Mouse (Mus musculus) layer of hippocampus, adult 8-10 months (tissue): ENCODE measurements around the gene Rsrc2. TPM values are rescaled to one million over a fixed set of nuclear protein-coding genes. Genes with fewer than 3 reads are reported as not detected.

ENCODE experiments used
- DNase-seq, 2 experiments: peaks; one replicate each; pipeline ENCODE4 v3.0.0; 2022; ENCODE audit warnings: low spot score in 2 of 2
- total RNA-seq, 4 experiments: library from RNA; stranded (reverse); gene quantifications; 2 replicates each; pipeline ENCODE4 v1.2.4; 2022

Rsrc2 gene
- total RNA-seq, 4 experiments from 2014 or later: 90.7 to 107 (median 103) TPM

- no peak for DNase-seq
These were observed 52.3 kb downstream of the Rsrc2 start for GRCm38 (mm10) chr5:123696961-123697360.

GRCm38 (mm10) chr5:123696244-123696643, 53.0 kb downstream of the Rsrc2 start:
- no peak for DNase-seq

GRCm38 (mm10) chr5:123694468-123694867, 54.7 kb downstream of the Rsrc2 start:
- no peak for DNase-seq

GRCm38 (mm10) chr5:123684221-123685144, 64.7 kb downstream of the Rsrc2 start, which contains the start of gene Clip1:
Clip1 (minus strand) TSS chr5:123684618.
- DNase-seq: peak; percentile 44 to 55

GRCm38 (mm10) chr5:123683377-123684220, 65.6 kb downstream of the Rsrc2 start:
- peak; percentile 15 to 26 for DNase-seq

- no peak for DNase-seq
These were observed 66.2 kb downstream of the Rsrc2 start for GRCm38 (mm10) chr5:123683043-123683376.

- DNase-seq: no peak
These were observed 66.8 kb downstream of the Rsrc2 start for GRCm38 (mm10) chr5:123682372-123682771.

GRCm38 (mm10) chr5:123679546-123680263, 69.5 kb downstream of the Rsrc2 start:
- no peak for DNase-seq

GRCm38 (mm10) chr5:123679106-123679505, 70.1 kb downstream of the Rsrc2 start:
- no peak for DNase-seq

Other genes with a start within 250 kb of the Rsrc2 start
- gene B3gnt4, start 239.0 kb downstream of the Rsrc2 start, total RNA-seq: 1 to 10 TPM in 3 of 4 experiments, under 1 TPM in 1; 0.55 to 1.9 (median 1.3) TPM
- gene Diablo, start 225.2 kb downstream of the Rsrc2 start, total RNA-seq: 10 to 100 TPM; 29.8 to 34.4 (median 31.1) TPM
- 1 to 10 TPM; 4.2 to 7.8 (median 5.3) TPM for gene Gm49027, start 223.9 kb downstream of the Rsrc2 start, total RNA-seq
- gene Vps33a, start 176.4 kb downstream of the Rsrc2 start, total RNA-seq: 10 to 100 TPM; 78.7 to 91.2 (median 87.3) TPM
- 100 to 1,000 TPM; 125 to 142 (median 126) TPM for gene Clip1, start 64.8 kb downstream of the Rsrc2 start, total RNA-seq
- 10 to 100 TPM; 41.5 to 54.4 (median 50.4) TPM for gene Zcchc8, start 28.3 kb downstream of the Rsrc2 start, total RNA-seq
- 1 to 10 TPM in 3 of 4 experiments, under 1 TPM in 1; 0.99 to 2.9 (median 2.0) TPM for gene Kntc1, start 302 bp upstream of the Rsrc2 start, total RNA-seq
- gene Hcar2, start 116.1 kb upstream of the Rsrc2 start, total RNA-seq: 1 to 10 TPM in 2 of 4 experiments, under 1 TPM in 1, not detected in 1; 0.33 to 5.8 (median 5.2) TPM
- 1 to 10 TPM; 1.0 to 1.6 (median 1.2) TPM for gene Hcar1, start 130.6 kb upstream of the Rsrc2 start, total RNA-seq
- gene Denr, start 157.8 kb upstream of the Rsrc2 start, total RNA-seq: 10 to 100 TPM; 59.4 to 66.0 (median 60.5) TPM
- 1 to 10 TPM in 3 of 4 experiments, under 1 TPM in 1; 0.87 to 2.4 (median 1.9) TPM for gene Gm43518, start 178.0 kb upstream of the Rsrc2 start, total RNA-seq
- 1 to 10 TPM; 2.1 to 7.2 (median 5.2) TPM for gene Ccdc62, start 181.3 kb upstream of the Rsrc2 start, total RNA-seq
- 10 to 100 TPM; 33.5 to 47.0 (median 44.6) TPM for gene Hip1r, start 224.2 kb upstream of the Rsrc2 start, total RNA-seq